Mouse (Mus musculus): ENCODE results near the gene Arhgap45.
"Not testable (repeated sequence)": the region's sequence is repeated elsewhere in the genome, so short reads cannot be mapped to it uniquely, and the experiment has no call there.

Gene Arhgap45

DNA sequence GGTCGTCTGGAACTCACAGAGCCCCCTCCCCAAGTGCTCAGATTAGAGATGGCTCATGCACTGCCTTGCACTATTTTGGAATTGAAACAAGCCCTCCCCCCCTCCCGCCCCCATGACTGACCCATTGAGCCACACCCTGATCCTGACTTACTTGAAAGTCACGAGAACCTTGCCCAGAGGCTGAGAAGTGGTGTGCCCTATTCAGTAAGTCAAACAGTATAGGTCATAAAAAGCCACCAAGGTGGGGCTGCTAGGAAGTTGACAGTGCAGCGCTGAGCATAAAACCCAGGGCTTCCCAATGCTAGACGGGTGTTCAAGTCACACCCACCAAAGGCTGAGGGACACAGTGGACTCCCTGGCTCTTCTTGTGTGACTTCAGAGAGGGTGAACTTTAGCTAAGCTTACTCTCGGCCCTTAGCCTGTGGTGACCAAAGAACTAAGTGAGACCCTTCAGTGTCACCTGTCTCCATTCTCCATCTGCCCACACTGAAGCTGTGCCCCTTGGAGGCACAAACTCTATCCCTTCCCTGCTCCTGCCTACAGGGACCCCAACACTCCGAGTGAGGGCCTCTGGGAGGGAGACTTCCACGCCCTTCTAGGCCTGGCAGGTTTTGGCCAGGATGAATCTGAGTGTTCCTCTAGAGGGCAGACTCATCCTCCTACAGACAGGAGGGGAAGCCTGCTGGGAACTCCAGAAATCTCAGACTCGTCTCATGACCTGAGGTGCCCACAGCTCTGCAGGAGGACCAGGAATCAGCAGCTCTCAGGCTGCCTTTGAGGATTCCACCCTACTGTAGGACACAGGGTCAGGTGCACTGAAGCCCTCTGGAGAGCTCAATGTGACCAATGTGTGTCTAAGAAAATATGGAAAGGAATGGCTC, 17.3 kb downstream of the Arhgap45 start:
- no peak for DNase-seq (ENCODE audit: low read depth, low spot score)

DNA sequence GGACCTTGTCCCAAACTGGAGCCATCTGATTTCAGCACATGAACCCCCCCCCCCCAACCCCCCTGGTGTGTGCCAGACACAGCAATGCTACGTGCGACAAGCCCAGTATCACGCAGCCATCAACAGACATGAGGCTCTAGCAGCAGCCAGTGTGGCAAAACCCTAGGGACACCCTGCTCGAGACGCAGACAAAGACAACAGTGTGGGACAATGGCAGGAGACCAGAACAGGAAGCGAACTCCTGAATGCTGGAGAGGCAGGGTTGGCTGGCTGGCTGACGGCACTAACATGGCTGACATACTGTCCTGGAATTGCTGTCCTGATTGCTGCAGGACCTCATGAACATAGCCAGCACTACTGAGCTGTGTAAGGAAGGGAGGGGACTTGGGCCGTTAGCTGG, 18.7 kb downstream of the Arhgap45 start:
- no peak for DNase-seq (ENCODE audit: low read depth, low spot score)

GRCm38 (mm10) chr10:80035686-80036085, 19.2 kb downstream of the Arhgap45 start:
- no peak for DNase-seq (ENCODE audit: low read depth, low spot score)

GRCm38 (mm10) chr10:80036832-80037231, 20.4 kb downstream of the Arhgap45 start:
- DNase-seq (ENCODE audit: low read depth, low spot score), result no peak

GRCm38 (mm10) chr10:80039559-80039979, 23.1 kb downstream of the Arhgap45 start, which contains the start of gene Polr2e:
TSS of gene Polr2e (minus strand) at chr10:80039795.
- peak; percentile 98 for DNase-seq (ENCODE audit: low read depth, low spot score)

DNA sequence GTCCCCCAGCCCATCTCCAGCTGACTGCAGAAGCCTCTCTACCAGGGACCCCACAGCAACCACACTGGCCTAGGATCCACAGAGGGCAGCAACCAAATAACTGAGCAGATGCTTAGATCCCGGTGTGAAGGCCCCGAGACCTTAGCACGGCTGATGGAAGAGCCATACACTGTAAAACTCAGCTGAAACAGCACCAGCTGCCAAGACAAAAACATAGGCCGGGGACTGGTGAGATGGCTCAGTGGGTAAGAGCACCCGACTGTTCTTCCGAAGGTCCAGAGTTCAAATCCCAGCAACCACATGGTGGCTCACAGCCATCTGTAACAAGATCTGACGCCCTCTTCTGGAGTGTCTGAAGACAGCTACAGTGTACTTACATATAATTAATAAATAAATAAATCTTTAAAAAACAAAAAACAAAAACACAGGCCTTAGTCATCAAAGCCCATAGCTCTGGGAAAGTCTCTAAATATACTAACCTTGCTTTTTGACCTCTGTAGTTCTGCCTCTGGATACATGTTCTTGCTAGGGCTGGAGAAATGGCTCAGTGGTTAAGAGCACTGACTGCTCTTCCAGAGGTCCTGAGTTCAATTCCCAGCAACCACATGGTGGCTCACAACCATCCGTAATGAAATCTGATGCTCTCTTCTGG, 25.1 kb downstream of the Arhgap45 start:
- not testable (repeated sequence) for DNase-seq (ENCODE audit: low read depth, low spot score)

GRCm38 (mm10) chr10:80044087-80044486, 27.6 kb downstream of the Arhgap45 start:
- no peak for DNase-seq (ENCODE audit: low read depth, low spot score)

- DNase-seq (ENCODE audit: low read depth, low spot score), result not testable (repeated sequence)
Observed at GRCm38 (mm10) chr10:80045364-80045763, 28.9 kb downstream of the Arhgap45 start.

DNA sequence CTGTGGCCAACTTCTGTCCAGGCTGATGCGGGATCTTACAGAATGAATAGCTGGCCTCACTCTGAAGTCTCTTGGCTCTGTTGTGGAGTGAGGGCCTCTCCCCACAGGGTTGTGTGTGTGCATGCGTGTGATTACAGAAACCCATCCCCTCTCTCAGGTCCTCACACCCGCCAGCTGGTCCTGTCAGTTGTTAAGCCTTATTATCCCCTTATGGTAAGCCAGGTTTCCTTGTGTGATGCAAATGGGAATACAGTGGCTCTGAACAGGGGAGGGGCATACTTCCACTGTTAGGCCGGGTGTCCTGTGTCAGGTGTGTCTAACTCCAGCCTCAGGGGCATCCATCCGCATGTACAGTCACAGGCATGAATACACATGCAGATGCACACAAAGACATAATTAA, 29.3 kb downstream of the Arhgap45 start:
- no peak for DNase-seq (ENCODE audit: low read depth, low spot score)

GRCm38 (mm10) chr10:80047041-80047565, 30.6 kb downstream of the Arhgap45 start, which contains the start of gene Gpx4:
TSS of gene Gpx4 (plus strand) at chr10:80047166.
- DNase-seq (ENCODE audit: low read depth, low spot score), result no peak

DNA sequence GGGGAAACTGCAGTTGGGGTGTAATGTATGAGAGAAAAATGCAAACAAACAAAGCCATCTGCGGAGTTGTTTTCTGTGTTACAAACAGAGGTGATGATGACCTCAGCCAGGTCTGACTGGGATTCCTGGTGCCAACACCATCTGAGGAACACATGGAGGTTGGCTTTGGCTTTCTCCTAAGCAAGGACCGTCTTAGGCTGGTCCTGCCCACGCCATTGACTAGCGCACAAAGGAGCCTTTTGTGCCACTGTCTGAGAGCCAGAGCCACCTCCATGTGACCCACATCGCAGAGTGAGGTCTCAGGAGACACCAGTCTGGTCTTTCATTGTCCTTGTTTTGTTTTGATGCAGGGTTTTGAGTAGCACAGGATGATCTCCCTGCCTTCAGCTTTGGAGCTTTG, 31.9 kb downstream of the Arhgap45 start:
- DNase-seq (ENCODE audit: low read depth, low spot score), result no peak

- DNase-seq (ENCODE audit: low read depth, low spot score), result no peak
Observed at GRCm38 (mm10) chr10:80048834-80049233, 32.4 kb downstream of the Arhgap45 start.

DNA sequence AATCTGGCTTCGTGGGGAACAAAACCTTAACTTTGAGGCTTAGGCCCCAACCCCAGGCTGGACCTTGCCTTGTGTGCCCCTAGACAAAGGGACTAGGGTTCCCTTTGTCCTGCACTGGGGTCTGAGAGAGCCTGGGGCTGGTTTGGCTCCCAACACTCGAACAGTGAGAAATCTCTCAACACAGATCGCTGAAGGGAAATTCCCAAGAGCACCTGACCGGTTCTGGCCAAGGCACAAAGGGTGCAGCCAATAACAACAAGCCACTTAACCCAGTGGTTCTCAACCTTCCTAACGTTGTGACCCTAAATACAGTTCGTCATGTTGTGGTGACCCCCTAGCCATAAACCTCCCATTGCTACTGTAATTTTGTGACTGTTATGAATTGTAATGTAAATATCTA, 33.8 kb downstream of the Arhgap45 start:
- DNase-seq (ENCODE audit: low read depth, low spot score), result no peak

DNA sequence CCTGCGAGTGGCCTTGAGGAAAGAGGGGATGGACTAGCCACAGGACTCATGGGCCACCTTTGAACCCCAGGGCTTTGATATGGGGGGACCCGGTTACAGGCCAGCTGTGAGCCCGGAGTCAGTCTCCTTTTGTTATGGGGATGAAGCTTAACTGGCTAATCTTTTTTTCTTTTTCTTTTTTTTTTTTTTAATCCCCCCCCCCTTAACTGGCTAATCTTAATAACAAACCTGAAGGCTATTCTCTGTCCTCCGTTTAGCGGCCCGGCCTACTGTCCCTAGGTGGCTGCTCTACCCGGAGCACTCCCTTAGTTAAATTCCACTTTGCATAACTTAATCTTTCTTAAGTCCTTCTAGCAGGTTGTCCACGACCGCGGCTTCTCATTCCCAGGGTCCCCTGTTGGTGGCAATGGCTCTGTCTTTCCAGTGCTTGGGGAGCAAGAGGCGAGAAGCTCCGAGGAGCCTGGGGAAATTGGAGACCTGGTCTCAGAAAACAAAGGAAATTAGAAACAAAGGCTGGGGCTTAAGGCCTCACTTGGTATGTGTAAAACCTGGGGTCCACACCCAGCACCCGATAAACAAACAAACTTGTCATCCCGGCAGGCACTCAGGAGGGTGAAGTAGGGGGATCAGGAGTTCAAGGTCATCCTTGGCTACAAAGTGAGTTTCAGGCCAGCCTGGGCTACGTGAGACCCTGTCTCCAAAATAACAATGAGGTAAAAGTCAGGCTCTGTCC, 34.6 kb downstream of the Arhgap45 start:
- no peak for DNase-seq (ENCODE audit: low read depth, low spot score)

DNA sequence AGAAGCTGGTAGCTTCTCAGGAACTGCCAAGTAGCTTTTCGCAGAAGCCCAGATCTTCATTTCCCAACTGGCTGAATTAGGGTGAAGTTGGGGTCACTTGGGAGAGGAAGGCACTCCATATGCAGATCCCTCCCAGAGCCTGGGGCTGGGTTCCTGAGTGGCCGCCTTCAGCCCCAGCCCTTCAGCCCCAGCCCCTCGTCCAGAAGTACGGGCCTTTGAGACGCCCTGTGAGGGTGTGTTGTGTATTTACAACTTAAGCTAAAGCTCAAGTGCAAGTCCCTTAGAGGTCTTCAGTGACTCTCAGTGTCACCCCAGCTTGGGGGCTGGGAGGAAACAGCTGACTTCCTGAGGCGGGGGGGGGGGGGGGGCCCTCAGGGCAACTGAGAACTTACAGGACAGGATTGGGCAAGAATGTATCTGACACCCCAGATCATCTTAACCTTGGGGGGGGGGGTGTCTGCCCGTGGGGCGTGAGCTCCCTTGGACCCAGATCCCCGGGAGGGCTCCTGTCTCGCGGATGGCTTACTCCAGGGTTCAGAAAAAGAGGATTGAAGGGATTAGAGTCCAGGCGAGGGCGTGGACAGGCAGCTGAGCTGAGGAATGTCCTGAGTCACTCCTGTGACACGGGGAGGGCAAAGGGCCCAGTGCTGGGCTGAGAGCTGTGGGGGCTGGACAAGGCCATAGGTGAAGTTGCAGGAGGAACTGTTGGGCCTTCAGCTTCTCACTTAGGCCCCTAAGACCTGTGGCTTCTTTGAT, 35.3 kb downstream of the Arhgap45 start:
- peak; percentile 84 for DNase-seq (ENCODE audit: low read depth, low spot score)

DNA sequence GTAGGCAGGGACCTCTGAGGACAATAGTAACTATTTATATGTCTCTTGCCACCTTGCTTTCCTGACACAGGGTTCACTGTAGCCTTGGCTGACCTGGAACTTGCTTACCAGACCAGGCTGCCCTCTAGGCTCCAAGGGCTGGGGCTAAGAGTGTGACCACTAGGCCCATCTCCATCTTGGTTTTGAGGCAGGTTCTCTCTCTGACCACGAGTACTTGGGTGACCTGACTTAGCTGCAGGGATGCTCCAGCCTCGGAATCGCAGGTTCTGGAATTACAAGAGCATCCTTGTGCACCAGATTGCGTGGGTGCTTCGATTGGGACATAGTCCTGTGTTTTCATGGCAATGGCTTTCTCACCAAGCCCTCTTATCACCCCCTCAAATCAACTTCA, 35.9 kb downstream of the Arhgap45 start:
- no peak for DNase-seq (ENCODE audit: low read depth, low spot score)

DNA sequence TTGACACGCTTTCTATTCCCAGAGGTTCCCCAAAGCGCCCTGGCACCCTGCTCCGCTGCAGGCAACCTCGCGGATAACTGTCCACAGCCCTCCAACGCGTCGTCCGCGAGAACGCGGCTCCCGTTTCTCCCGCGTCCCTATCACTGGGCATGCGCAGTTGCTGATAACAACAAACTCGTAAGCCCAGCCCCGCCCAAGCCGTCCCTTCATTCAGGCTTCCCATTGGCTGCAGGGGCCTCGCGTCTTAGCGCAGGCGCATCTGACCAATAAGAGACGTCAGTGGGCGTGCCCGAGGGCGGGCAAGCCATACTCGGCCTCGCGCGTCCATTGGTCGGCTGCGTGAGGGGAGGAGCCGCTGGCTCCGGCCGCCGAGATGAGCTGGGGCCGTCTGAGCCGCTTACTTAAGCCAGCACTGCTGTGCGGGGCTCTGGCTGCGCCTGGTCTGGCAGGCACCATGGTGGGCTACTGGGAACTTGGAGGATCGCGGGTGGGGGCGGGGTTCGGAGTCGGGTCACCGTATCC, 36.9 kb downstream of the Arhgap45 start:
- peak; percentile 99 for DNase-seq (ENCODE audit: low read depth, low spot score)

DNA sequence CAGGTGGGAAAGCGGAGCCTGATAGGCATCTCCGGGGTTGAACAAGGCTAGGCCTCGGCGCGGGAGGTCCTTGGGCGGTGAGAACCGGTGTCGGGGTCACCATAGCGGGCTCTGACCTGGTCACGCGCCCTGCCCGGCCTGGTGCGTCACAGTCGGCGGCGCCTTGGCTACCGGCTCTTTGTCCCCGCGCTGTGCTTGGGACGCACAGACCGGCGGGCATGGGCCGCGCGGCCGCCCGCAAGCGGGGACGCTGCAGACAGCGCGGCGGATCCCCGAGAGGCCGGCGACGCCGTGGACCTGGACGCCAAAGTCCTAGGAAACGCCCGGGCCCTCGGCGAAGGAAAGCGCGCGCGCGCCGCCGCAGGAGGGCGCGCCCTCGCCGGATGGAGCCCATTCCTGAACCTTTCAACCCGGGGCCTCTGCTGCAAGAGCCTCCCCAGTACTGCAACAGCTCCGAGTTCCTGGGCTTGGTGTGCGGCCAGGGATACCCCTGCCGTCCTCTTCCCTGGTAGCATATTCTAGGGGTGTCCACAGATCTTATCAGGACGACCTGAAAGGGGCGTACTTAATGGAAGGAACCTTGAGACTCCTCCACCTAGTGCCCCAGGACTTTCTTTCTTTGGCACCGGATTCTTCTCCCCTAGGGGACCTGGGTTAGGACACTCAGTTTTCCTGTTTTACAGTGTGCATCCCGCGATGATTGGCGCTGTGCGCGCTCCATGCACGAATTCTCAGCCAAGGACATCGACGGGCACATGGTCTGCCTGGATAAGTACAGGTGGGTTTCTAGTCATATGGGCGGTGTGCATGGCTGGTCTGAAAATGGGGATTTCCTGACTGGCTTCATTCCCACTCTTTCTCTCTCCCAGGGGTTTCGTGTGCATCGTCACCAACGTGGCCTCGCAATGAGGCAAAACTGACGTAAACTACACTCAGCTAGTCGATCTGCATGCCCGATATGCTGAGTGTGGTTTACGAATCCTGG, 37.7 kb downstream of the Arhgap45 start:
- DNase-seq (ENCODE audit: low read depth, low spot score), result no peak

DNA sequence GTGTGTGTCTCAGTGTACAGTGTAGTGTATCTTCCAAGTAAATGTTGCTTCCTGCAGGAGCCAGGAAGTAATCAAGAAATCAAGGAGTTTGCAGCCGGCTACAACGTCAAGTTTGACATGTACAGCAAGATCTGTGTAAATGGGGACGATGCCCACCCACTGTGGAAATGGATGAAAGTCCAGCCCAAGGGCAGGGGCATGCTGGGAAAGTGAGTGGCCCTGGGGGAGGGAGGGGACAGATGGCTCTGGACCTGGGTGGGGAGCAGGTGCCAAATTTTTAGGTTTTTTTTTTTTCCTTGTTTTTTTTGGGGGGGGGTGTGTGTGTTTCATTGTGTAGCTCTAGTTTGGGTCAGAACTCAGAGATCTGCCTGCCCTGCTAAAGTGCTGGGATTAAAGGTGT, 38.5 kb downstream of the Arhgap45 start:
- not testable (repeated sequence) for DNase-seq (ENCODE audit: low read depth, low spot score)

DNA sequence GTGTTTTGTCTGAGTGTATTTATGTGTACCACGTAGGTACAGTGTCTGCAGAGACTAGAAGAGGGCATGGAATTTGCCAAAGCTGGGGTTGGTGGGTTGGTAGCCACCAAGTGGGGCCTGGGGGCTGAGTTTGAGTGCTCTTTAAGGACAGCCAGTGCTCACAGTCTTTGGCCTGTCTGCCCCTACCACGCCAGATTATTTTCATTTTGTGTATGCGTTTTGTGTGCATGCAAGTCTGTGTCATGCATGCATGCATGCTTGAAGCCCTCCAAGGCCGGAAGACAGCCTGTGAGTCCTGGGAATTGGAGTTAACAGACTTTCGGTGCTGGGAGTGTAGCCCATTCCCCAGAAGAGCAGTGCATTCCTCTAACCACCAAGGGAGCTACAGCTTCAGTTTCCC, 38.9 kb downstream of the Arhgap45 start:
- no peak for DNase-seq (ENCODE audit: low read depth, low spot score)

Data from retina, adult 2 months (tissue).